Mouse (Mus musculus) thymus, postnatal 25 days (tissue): ENCODE results near the gene Psmb1.
"Not testable (repeated sequence)": the region's sequence is repeated elsewhere in the genome, so short reads cannot be mapped to it uniquely, and the experiment has no call there.

Experiments
- DNase-seq: peaks from one replicate; pipeline ENCODE4 v3.0.0; 2022

Psmb1 gene

DNA sequence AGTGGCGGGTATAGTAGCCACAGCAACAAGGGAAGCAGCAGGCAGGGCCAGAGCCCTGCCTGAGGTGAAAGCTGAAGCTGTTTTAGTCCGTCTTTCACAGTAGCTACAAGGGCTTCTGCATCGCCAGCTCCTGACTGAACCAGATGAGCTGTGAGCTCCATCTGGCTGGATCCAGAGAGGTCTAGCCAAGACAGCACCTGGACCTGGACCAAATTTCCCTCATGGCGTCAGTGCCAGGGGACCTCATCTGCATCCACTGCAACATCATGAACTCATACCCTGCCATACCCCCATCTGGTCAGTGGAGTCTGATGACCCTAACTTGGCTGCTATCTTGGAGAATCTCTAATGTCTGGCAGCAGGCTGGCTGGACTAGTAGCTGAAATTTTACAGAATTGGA, 39.8 kb downstream of the Psmb1 start:
- DNase-seq: no peak

GRCm38 (mm10) chr17:15456595-15456994, 43.0 kb downstream of the Psmb1 start:
- no peak for DNase-seq

DNA sequence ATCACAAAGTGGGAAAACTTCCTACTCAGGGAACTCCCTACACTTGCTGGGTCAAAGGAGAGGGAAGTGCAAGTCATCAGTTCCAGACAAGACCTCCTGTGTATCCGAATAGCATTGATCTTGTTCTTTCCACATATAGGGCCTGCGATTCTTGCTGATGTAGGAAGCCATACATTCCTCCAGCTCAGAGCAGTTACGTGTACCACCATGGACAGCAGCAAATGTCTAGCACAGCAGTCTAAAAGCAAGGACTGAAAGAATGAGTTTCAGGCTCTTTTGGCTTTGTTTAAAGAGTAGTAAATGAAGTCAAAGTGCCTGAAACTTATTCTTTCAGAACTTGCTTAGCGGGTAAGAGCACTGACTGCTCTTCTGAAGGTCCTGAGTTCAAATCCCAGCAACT, 44.3 kb downstream of the Psmb1 start:
- no peak for DNase-seq

DNA sequence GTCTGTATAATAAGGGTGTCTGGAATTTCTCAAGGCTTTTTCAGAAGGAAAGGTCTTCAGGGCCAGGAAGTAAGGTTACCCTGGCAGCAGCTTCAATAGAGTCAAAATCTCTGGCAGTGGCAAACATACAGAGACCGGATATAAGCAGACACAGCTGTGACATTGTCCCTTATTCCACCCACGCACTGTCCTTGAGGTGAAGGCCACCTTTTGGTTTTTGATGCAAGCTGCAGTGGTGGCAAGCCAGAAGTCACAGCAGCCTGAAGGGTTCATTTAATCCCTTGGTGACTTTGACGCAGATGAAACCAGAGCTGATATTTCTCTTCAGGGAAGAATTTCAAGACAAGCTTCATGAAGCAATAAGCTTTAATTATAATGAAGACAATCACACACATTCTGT, 49.9 kb downstream of the Psmb1 start:
- no peak for DNase-seq

DNA sequence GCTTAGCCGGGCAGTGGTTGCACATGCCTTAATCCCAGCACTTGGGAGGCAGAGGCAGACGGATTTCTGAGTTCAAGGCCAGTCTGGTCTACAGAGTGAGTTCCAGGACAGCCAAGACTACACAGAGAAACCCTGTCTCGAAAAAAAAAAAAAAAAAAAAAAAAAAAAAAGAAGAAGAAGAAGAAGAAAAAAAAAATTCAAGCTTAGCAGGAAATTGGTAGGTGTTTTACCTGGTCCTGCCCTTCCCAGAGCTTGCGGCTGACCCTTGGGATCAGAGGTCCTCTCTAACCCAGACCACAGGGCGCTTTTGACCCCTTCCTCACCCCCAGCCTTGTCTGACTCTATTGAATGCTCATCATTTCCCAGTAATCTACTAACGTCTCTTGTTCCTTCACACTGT, 50.4 kb downstream of the Psmb1 start:
- not testable (repeated sequence) for DNase-seq

DNA sequence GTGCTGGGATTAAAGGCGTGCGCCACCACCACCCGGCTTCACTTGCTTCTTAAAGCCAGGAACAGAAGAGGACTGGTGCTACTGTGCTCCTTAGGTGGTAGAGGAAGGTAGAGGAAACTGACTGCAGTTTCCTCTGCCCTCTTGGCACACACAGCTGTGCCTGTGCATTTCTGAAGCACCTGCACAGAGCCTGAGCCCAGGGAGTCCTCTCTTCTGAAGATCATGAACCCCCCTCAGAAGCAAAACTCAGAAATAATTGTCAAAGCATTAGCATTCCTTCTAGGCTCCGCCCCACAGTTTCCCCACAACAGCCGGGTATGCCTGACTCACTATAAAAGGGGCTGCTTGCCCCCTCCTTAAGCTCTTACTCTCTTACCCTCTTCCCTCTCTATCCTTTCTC, 51.7 kb downstream of the Psmb1 start:
- peak; percentile 48 for DNase-seq

GRCm38 (mm10) chr17:15445421-15445820, 54.1 kb downstream of the Psmb1 start:
- DNase-seq: no peak

- no peak for DNase-seq
These were observed 59.0 kb downstream of the Psmb1 start for GRCm38 (mm10) chr17:15440463-15441121.

- no peak for DNase-seq
These were observed 59.5 kb downstream of the Psmb1 start for GRCm38 (mm10) chr17:15440067-15440462.

GRCm38 (mm10) chr17:15434748-15435147, 64.8 kb downstream of the Psmb1 start:
- no peak for DNase-seq

DNA sequence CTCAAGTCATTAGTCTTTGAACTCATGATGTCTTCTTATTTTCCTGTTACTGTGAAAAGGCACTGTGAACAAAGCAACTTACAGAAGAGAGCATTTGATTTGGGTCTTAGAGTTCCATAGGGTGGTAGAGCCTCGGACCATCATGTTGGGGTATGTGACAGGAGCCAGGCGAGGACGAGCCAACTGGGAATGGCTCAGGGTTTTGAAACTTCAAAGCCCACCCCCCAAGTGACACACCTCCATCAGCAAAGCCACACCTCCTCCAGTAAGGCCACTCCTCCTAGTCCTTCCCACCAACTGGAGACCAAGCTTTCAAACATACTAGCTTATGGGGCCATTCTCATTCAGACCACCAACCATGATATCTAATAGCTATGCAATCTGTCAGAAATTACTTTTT, 67.5 kb downstream of the Psmb1 start:
- DNase-seq: no peak

GRCm38 (mm10) chr17:15431551-15431950, 68.0 kb downstream of the Psmb1 start:
- no peak for DNase-seq

DNA sequence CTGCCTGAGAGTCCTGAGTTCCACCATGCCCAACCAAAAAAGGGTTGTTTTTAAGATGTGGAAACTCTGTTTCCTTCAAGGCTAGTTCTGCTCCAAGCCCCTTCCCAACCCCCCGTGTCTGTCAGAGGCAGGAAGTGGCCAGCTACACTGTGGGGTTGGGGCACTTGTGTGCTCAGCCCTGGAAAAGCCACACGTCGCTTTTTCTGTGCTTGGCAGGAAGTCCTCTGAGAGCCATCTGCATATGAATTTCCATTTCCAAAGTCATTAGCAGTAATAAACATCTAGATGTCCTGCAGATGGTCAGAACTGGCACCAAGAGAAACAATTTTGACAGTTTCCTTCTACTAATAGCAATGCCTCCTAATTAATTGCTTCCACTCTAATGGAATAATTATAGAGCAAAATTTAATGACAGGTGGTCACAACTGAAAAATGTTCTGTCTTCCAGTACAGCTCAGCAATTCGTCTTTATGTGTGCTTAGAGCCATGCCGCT, 68.5 kb downstream of the Psmb1 start:
- DNase-seq: no peak

DNA sequence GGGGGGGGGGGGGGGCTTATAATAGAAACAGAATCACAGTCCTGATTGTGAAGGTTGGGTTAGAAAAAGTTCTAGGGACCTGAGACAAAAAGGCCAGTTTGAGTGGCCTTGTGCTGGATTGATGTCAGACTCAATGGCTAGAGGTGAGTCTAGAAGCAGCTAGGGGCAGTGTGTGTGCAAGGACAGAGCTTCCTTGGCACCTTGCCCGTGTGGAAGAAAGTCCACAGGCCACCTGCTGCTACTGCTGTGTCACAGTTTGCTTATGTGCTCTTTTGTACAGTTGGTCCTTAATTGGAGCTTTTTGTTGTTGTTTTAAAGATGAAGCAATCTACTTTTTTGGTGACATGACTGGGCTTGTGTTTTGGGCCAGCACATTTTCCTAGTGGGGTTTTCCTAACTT, 69.6 kb downstream of the Psmb1 start:
- no peak for DNase-seq

- no peak for DNase-seq
These were observed 70.1 kb downstream of the Psmb1 start for GRCm38 (mm10) chr17:15429451-15429850.

- no peak for DNase-seq
These were observed 73.6 kb downstream of the Psmb1 start for GRCm38 (mm10) chr17:15425931-15426330.
